Mouse (Mus musculus) layer of hippocampus, adult 8-10 months (tissue): ENCODE results near the gene Scel. TPM values are rescaled to one million over a fixed set of nuclear protein-coding genes. Genes with fewer than 3 reads are reported as not detected.

Experiments used
- DNase-seq, 2 experiments: peaks; one replicate each; pipeline ENCODE4 v3.0.0; 2022; ENCODE audit warnings: low spot score in 2 of 2
- total RNA-seq, 4 experiments: library from RNA; stranded (reverse); gene quantifications; 2 replicates each; pipeline ENCODE4 v1.2.4; 2022

Scel gene
- total RNA-seq, 4 experiments from 2014 or later: 1.0 to 1.6 (median 1.2) TPM

GRCm38 (mm10) chr14:103568433-103568832, 55.3 kb downstream of the Scel start:
- no peak for DNase-seq

GRCm38 (mm10) chr14:103571598-103572320, 58.6 kb downstream of the Scel start:
- peak; percentile 40 to 51 for DNase-seq

GRCm38 (mm10) chr14:103575854-103576253, 62.7 kb downstream of the Scel start:
- no peak for DNase-seq

GRCm38 (mm10) chr14:103577011-103577410, 63.9 kb downstream of the Scel start:
- no peak for DNase-seq

- DNase-seq: no peak
These were observed 73.5 kb downstream of the Scel start for GRCm38 (mm10) chr14:103586662-103587061.

GRCm38 (mm10) chr14:103587208-103587900, 74.2 kb downstream of the Scel start:
- no peak for DNase-seq

GRCm38 (mm10) chr14:103589819-103590218, 76.7 kb downstream of the Scel start:
- peak in 1 of 2 experiments; percentile 23 for DNase-seq

GRCm38 (mm10) chr14:103595870-103596269, 82.7 kb downstream of the Scel start:
- no peak for DNase-seq

GRCm38 (mm10) chr14:103608063-103608462, 94.9 kb downstream of the Scel start:
- no peak for DNase-seq

GRCm38 (mm10) chr14:103613573-103614271, 100.6 kb downstream of the Scel start:
- DNase-seq: no peak

- no peak for DNase-seq
These were observed 101.1 kb downstream of the Scel start for GRCm38 (mm10) chr14:103614272-103614587.

GRCm38 (mm10) chr14:103619756-103620155, 106.6 kb downstream of the Scel start:
- DNase-seq: no peak

- DNase-seq: no peak
These were observed 108.1 kb downstream of the Scel start for GRCm38 (mm10) chr14:103621207-103621606.

GRCm38 (mm10) chr14:103626100-103626499, 113.0 kb downstream of the Scel start:
- no peak for DNase-seq

- DNase-seq: no peak
These were observed 116.7 kb downstream of the Scel start for GRCm38 (mm10) chr14:103629639-103630364.

- DNase-seq: peak in 1 of 2 experiments; percentile 28
These were observed 117.4 kb downstream of the Scel start for GRCm38 (mm10) chr14:103630545-103630944.

GRCm38 (mm10) chr14:103643933-103644332, 130.8 kb downstream of the Scel start:
- DNase-seq: no peak

- no peak for DNase-seq
These were observed 134.8 kb downstream of the Scel start for GRCm38 (mm10) chr14:103647981-103648380.

GRCm38 (mm10) chr14:103648623-103649255, 135.6 kb downstream of the Scel start:
- DNase-seq: no peak

- no peak for DNase-seq
These were observed 136.2 kb downstream of the Scel start for GRCm38 (mm10) chr14:103649302-103649701.

- peak; percentile 86 to 90 for DNase-seq
These were observed 136.8 kb downstream of the Scel start, which contains the start of gene Slain1 for GRCm38 (mm10) chr14:103649896-103650334. TSS of gene Slain1 (plus strand) at chr14:103650228.
